Mouse (Mus musculus): ENCODE data around the gene Nutf2. TPM values are rescaled to one million over a fixed set of nuclear protein-coding genes. Genes with fewer than 3 reads are reported as not detected.

The Nutf2 gene
- total and polyA plus RNA-seq, 3 experiments, result 11.2 to 223 (median 144) TPM

DNA sequence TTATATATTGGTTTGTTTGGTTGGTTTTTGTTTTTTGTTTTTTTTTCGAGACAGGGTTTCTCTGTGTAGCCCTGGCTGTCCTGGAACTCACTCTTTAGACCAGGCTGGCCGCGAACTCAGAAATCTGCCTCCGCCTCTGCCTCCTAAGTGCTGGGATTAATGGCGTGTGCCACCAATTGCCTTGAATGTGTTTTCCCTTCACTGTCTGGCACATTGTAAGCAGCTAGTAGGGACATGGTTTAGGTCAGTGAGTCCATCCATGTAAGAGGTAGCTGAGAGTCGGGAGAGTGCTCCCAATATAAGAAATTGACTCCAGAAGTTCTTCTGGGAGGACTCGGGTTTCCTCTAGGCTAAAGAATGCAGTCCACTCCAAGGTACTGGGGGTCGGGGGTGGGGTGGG, 6.1 kb upstream of the Nutf2 start:
- peak overlapping the region; percentile 47; the same call in 1 of the 2 replicates for H3K4me2 ChIP-seq (ENCODE audit: insufficient read depth, low read depth, poor library complexity, severe bottlenecking)
- H3K27me3 ChIP-seq (replicated peaks), result no peaks in the 10 kb centered on the region
- H3K4me1 ChIP-seq (ENCODE audit: control insufficient read depth in 1 of 2, insufficient read depth in 2 of 2), result peaks cover 10 to 50% of the 10 kb centered on the region in 2 experiments; a peak in 3 of 4 replicates
- peaks cover 2 to 13% of the 10 kb centered on the region in 2 experiments for H3K36me3 ChIP-seq (replicated peaks in 1 of 2; ENCODE audit: control insufficient read depth in 1 of 2, insufficient read depth in 1 of 2, low read length in 1 of 2)
- peak overlapping the region in 1 of 3 experiments; percentile 80 for H3K4me3 ChIP-seq (replicated peaks in 1 of 3; ENCODE audit: low read depth in 2 of 3, low read length in 2 of 3, poor library complexity in 1 of 3)
- in situ Hi-C loops (cut with MboI; ENCODE audit: low pct_ligation_motif_present, low pct_unique_long_range_greater_than_20kb, low sequenced_read_pairs) (no loop called here), dilution Hi-C loops (cut with MboI; ENCODE audit: extremely low pct_ligation_motif_present, extremely low pct_unique_long_range_greater_than_20kb, low sequenced_read_pairs) (no loop called here)
- peaks cover 33% of the 10 kb centered on the region for H3K79me2 ChIP-seq (replicated peaks; ENCODE audit: control insufficient read depth, extremely low read depth, insufficient read depth, poor library complexity, severe bottlenecking)
- no peak for DNase-seq (ENCODE audit: extremely low read depth)
- peak overlapping the region; percentile 83; the same call in 1 of the 2 replicates for H3K9ac ChIP-seq (ENCODE audit: insufficient read depth, low read depth)
- no peak overlapping the region for H3K27ac ChIP-seq (ENCODE audit: insufficient read depth, low read depth)
- TF ChIP-seq POLR2AphosphoS2 (IDR thresholded peaks at IDR 0.05; ENCODE audit: low read depth, low read length) (no peak), GABPA (IDR thresholded peaks at IDR 0.05; ENCODE audit: insufficient replicate concordance, low read depth, low read length) (no peak), ZNF384 (IDR thresholded peaks at IDR 0.05; ENCODE audit: low read depth, low read length) (no peak), CTCF (conservative IDR thresholded peaks at IDR 0.05 in 1 of 2, IDR thresholded peaks at IDR 0.05 in 1 of 2; ENCODE audit: low read depth in 2 of 2, low read length in 2 of 2) (no peak), ZC3H11A (IDR thresholded peaks at IDR 0.05; ENCODE audit: low read depth, low read length) (no peak), MEF2A (IDR thresholded peaks at IDR 0.05; ENCODE audit: borderline replicate concordance, low read depth, low read length) (no peak), TCF12 (IDR thresholded peaks at IDR 0.05; ENCODE audit: low read depth, low read length) (no peak), ZMIZ1 (IDR thresholded peaks at IDR 0.05; ENCODE audit: low read depth, low read length) (no peak), TBP (conservative IDR thresholded peaks at IDR 0.05; ENCODE audit: low read depth, low read length) (no peak), SMC3 (IDR thresholded peaks at IDR 0.05; ENCODE audit: low read depth, low read length) (no peak), BHLHE40 (IDR thresholded peaks at IDR 0.05; ENCODE audit: low read depth, low read length) (no peak), MAX (IDR thresholded peaks at IDR 0.05; ENCODE audit: low read length) (no peak), PAX5 (IDR thresholded peaks at IDR 0.05; ENCODE audit: low read length) (no peak), ZKSCAN1 (IDR thresholded peaks at IDR 0.05; ENCODE audit: borderline replicate concordance, low read depth, low read length) (no peak)
- H3K9me3 ChIP-seq (replicated peaks; ENCODE audit: low read length), result no peaks in the 10 kb centered on the region

DNA sequence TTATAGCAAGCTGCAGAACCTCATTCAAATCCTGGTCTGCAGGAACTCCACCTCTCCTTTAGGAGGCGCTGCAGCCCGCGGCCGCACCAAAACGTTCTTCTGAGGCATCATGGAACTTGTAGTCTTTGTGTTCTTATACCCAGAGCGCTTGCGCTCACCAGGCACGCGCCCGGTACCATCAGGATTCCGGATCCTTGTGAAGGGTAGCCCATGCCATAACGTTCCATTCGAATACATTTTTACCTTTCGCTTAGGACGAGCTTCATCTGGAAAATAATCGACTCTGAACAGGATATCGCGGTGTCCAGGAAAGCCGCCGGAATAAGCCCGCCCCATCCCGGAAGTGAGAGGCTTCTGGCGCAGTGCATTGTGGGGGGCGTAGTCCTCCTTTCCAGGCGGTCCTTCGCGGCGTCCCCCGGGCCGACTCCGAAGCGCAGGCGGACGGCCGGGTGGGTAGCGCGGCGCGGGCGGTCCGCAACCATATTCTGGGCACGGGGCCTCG, 5.6 kb upstream of the Nutf2 start, which contains the start of gene Thap11:
Thap11 (plus strand) TSS at position 418 of the 502 bp plus-strand sequence.
- Histone ChIP-seq H3K4me3 (replicated peaks in 1 of 3; ENCODE audit: low read depth in 2 of 3, low read length in 2 of 3, poor library complexity in 1 of 3) (peak within 1 kb of the TSS; percentile 76 to 91 (median 80)), H3K36me3 (replicated peaks in 1 of 2; ENCODE audit: control insufficient read depth in 1 of 2, insufficient read depth in 1 of 2, low read length in 1 of 2) (peaks cover 0 to 8% of the 10 kb centered on the region in 2 experiments), H3K79me2 (replicated peaks; ENCODE audit: control insufficient read depth, extremely low read depth, insufficient read depth, poor library complexity, severe bottlenecking) (peaks cover 38% of the 10 kb centered on the region), H3K9ac (ENCODE audit: insufficient read depth, low read depth) (peak within 1 kb of the TSS; percentile 83), H3K4me1 (ENCODE audit: control insufficient read depth in 1 of 2, insufficient read depth in 2 of 2) (peaks cover 10 to 54% of the 10 kb centered on the region in 2 experiments; a peak in 3 of 4 replicates), H3K9me3 (replicated peaks; ENCODE audit: low read length) (no peaks in the 10 kb centered on the region), H3K4me2 (ENCODE audit: insufficient read depth, low read depth, poor library complexity, severe bottlenecking) (peak within 1 kb of the TSS; percentile 65), H3K27ac (ENCODE audit: insufficient read depth, low read depth) (peak within 1 kb of the TSS; percentile 57), H3K27me3 (replicated peaks) (no peaks in the 10 kb centered on the region)
- in situ Hi-C loops (cut with MboI; ENCODE audit: low pct_ligation_motif_present, low pct_unique_long_range_greater_than_20kb, low sequenced_read_pairs), result no loop called here
- peak; percentile 90 for DNase-seq (ENCODE audit: extremely low read depth)
- dilution Hi-C loops (cut with MboI; ENCODE audit: extremely low pct_ligation_motif_present, extremely low pct_unique_long_range_greater_than_20kb, low sequenced_read_pairs), result no loop called here
- TF ChIP-seq RCOR1 (conservative IDR thresholded peaks at IDR 0.05; ENCODE audit: low read depth, low read length), result no peak
- no peak for TF ChIP-seq MAFK (IDR thresholded peaks at IDR 0.05; ENCODE audit: insufficient replicate concordance, low read length)
- TF ChIP-seq JUN (IDR thresholded peaks at IDR 0.05; ENCODE audit: insufficient read depth, low read depth, low read length), result no peak
- TF ChIP-seq ZNF384 (IDR thresholded peaks at IDR 0.05; ENCODE audit: low read depth, low read length), result no peak
- peak; percentile 79 for TF ChIP-seq NRF1 (IDR thresholded peaks at IDR 0.05; ENCODE audit: low read depth, low read length)
- TF ChIP-seq GABPA (IDR thresholded peaks at IDR 0.05; ENCODE audit: insufficient replicate concordance, low read depth, low read length), result peak; percentile 85; the same call in 1 of the 2 replicates
- 0 out of 2 replicates have a peak, but pooled peaks have one; percentile 35 for TF ChIP-seq TCF12 (IDR thresholded peaks at IDR 0.05; ENCODE audit: low read depth, low read length)
- peak; percentile 91 for TF ChIP-seq HCFC1 (IDR thresholded peaks at IDR 0.05; ENCODE audit: low read depth, low read length)
- no peak for TF ChIP-seq POLR2AphosphoS2 (IDR thresholded peaks at IDR 0.05; ENCODE audit: low read depth, low read length)
- TF ChIP-seq BHLHE40 (IDR thresholded peaks at IDR 0.05; ENCODE audit: low read depth, low read length), result no peak
- TF ChIP-seq SIN3A (IDR thresholded peaks at IDR 0.05; ENCODE audit: low read length), result peak; percentile 49
- TF ChIP-seq MAZ (IDR thresholded peaks at IDR 0.05; ENCODE audit: low read depth, low read length), result 0 out of 2 replicates have a peak, but pooled peaks have one; percentile 43
- TF ChIP-seq ZMIZ1 (IDR thresholded peaks at IDR 0.05; ENCODE audit: low read depth, low read length), result no peak
- 0 out of 2 replicates have a peak, but pooled peaks have one; percentile 6 for TF ChIP-seq MEF2A (IDR thresholded peaks at IDR 0.05; ENCODE audit: borderline replicate concordance, low read depth, low read length)
- TF ChIP-seq ELF1 (IDR thresholded peaks at IDR 0.05; ENCODE audit: low read depth, low read length), result peak; percentile 94
- peak; percentile 60 for TF ChIP-seq MAX (IDR thresholded peaks at IDR 0.05; ENCODE audit: low read length)
- peak; percentile 26 for TF ChIP-seq RAD21 (IDR thresholded peaks at IDR 0.05; ENCODE audit: low read depth, low read length)
- TF ChIP-seq USF1 (IDR thresholded peaks at IDR 0.05; ENCODE audit: low read depth, low read length), result no peak
- TF ChIP-seq NELFE (IDR thresholded peaks at IDR 0.05; ENCODE audit: low read depth, low read length), result peak; percentile 59
- no peak for TF ChIP-seq PAX5 (IDR thresholded peaks at IDR 0.05; ENCODE audit: low read length)
- no peak for TF ChIP-seq IRF4 (IDR thresholded peaks at IDR 0.05; ENCODE audit: low read depth, low read length)
- peak; percentile 94; the same call in 1 of the 2 replicates for TF ChIP-seq KAT2A (IDR thresholded peaks at IDR 0.05; ENCODE audit: insufficient replicate concordance, low read length)
- TF ChIP-seq MYC (IDR thresholded peaks at IDR 0.05; ENCODE audit: low read depth, low read length), result no peak
- TF ChIP-seq ZKSCAN1 (IDR thresholded peaks at IDR 0.05; ENCODE audit: borderline replicate concordance, low read depth, low read length), result no peak
- TF ChIP-seq CTCF (conservative IDR thresholded peaks at IDR 0.05 in 1 of 2, IDR thresholded peaks at IDR 0.05 in 1 of 2; ENCODE audit: low read depth in 2 of 2, low read length in 2 of 2), result peak; percentile 65 to 80
- 0 out of 2 replicates have a peak, but pooled peaks have one; percentile 55 for TF ChIP-seq TBP (conservative IDR thresholded peaks at IDR 0.05; ENCODE audit: low read depth, low read length)
